Mouse (Mus musculus) forebrain, embryonic 12.5 days (tissue): ENCODE results near the gene Fip1l1. TPM values are rescaled to one million over a fixed set of nuclear protein-coding genes. Genes with fewer than 3 reads are reported as not detected.

Source experiments
- ATAC-seq: fragments of 200-750 bp; cut with Nextera tagmentation; 2 replicates; pipeline ENCODE4 v1.8.0; 2017; ENCODE audit warnings: moderate TSS enrichment; ENCODE audit not compliant: low FRiP score
- H3K27ac ChIP-seq: fragments of 300-500 bp; sonication (generic); 2 replicates; pipeline ENCODE4 v1.5.1; 2016; ENCODE audit warnings: mild to moderate bottlenecking
- H3K27me3 ChIP-seq: fragments of 300-500 bp; sonication (generic); 2 replicates; pipeline ENCODE4 v1.6.1; 2016; ENCODE audit warnings: mild to moderate bottlenecking
- H3K36me3 ChIP-seq: fragments of 300-500 bp; sonication (generic); replicated peaks from 2 replicates; pipeline ENCODE4 v1.6.1; 2016; ENCODE audit warnings: mild to moderate bottlenecking
- H3K4me1 ChIP-seq: fragments of 300-500 bp; sonication (generic); 2 replicates; pipeline ENCODE4 v1.6.1; 2016
- H3K4me2 ChIP-seq: fragments of 300-500 bp; sonication (generic); 2 replicates; pipeline ENCODE4 v1.6.1; 2016; ENCODE audit warnings: mild to moderate bottlenecking, moderate library complexity
- H3K4me3 ChIP-seq: fragments of 300-500 bp; sonication (generic); replicated peaks from 2 replicates; pipeline ENCODE4 v1.5.1; 2016; ENCODE audit warnings: mild to moderate bottlenecking
- H3K9ac ChIP-seq: fragments of 300-500 bp; sonication (generic); 2 replicates; pipeline ENCODE4 v1.6.1; 2016; ENCODE audit warnings: mild to moderate bottlenecking
- H3K9me3 ChIP-seq: fragments of 300-500 bp; sonication (generic); 2 replicates; pipeline ENCODE4 v1.6.1; 2016
- WGBS: fragments of 180-500 bp; shearing (Covaris S2); methylation state at CpG from one replicate; pipeline ENCODE4 v1.1.7; 2016; 5-methylcytosine and 5-hydroxymethylcytosine counted together
- polyA plus RNA-seq: library from polyadenylated mRNA; unstranded; fragments of >200 nt; fragmentation: Nextera tagmentation; extraction: Ambion mirVana; gene quantifications from 2 replicates; pipeline ENCODE4 v1.2.1, GENCODE M21; 2016

Gene Fip1l1
- polyA plus RNA-seq, 1 experiment from 2014 or later: 130 TPM

- Histone ChIP-seq H3K36me3 (no peaks in the 10 kb centered on the region), H3K9ac (no peak overlapping the region), H3K9me3 (no peaks in the 10 kb centered on the region), H3K4me3 (no peak overlapping the region), H3K27ac (no peak overlapping the region), H3K4me2 (no peak overlapping the region), H3K4me1 (peaks cover 7% of the 10 kb centered on the region; the same call in 1 of the 2 replicates), H3K27me3 (no peaks in the 10 kb centered on the region)
- no peak for ATAC-seq
- WGBS: 67% methylated on average over 3 of the region's 3 CpGs
These were observed 83.4 kb downstream of the Fip1l1 start for GRCm38 (mm10) chr5:74618573-74619059.

DNA sequence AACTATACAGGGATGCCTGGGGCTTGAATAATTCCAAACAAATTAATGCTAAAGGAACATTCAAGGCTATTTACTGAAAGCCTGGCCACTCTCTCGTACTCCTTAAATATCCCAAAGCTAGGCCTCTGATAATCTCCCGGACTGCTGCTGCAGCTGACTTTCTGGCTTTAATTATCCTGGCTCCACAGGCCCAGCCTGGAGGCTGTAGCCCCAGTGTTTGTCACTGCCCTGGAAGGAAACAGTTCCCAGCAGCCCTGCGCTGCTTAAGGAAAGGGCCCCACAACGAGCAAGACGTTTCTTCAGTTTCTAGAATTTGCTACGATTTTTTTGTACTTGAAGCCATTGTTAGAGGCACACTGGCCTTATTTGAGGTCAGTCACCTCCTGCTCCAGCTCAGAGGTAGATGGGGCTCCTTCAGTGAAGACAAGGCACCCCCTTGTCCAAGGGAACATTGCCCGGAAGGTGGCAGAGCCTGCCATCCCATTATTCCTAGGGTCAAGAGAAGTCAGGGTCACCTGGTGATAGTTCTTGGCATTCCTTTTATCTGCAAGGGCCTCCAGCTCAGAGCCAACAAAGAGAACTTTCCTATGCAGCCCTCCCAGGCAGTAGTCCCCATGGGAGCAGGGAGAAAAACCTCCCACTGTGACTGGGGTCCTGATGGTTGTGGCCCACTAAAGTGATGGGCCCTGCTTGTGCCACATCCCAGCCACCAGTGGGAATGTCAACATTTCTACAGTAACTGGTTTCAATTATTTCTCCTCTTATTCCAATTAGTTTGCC is 86.6 kb downstream of the Fip1l1 start:
- H3K27ac ChIP-seq: 0 out of 2 replicates have a peak overlapping the region, but pooled peaks have one; percentile 15
- H3K4me3 ChIP-seq: no peak overlapping the region
- ATAC-seq: no peak
- H3K4me1 ChIP-seq: peaks cover 7% of the 10 kb centered on the region; the same call in 1 of the 2 replicates
- H3K9me3 ChIP-seq: no peaks in the 10 kb centered on the region
- no peak overlapping the region for H3K4me2 ChIP-seq
- no peaks in the 10 kb centered on the region for H3K36me3 ChIP-seq
- 51% methylated on average over 7 of the region's 7 CpGs for WGBS
- no peak overlapping the region; the same call in 1 of the 2 replicates for H3K9ac ChIP-seq
- no peaks in the 10 kb centered on the region for H3K27me3 ChIP-seq

DNA sequence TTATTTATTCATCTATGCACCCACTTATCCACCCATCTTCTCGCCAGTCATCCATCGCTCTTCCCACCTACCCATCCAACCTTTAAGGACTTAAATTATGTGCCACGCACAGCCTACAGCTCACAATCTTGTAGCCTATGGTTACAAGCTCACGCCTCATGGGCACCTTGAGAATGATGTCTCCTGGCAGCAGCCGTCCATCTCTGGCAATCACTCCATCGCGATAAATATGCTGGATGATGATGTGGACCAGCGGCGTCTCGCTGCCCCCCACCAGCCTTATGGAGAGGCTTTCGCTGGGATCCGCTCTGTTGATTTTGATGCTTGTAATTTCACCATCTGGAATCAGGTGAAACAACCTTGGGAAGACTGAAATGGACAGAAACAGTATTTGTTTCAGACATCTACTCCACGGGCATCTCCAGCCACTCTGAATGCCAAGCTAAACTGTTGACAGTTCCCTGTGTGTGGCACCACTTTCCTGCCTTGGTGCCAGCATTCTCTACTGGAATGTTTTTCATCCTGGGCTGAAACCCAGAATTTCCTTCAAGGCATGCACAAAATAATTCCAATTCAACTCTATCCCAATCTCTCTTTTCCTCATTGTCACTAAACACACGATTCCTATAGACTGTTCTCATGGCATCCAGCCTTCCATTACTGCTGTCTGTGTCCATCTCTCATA is 88.2 kb downstream of the Fip1l1 start:
- WGBS: 91% methylated on average over 14 of the region's 14 CpGs
- H3K9me3 ChIP-seq: no peaks in the 10 kb centered on the region

DNA sequence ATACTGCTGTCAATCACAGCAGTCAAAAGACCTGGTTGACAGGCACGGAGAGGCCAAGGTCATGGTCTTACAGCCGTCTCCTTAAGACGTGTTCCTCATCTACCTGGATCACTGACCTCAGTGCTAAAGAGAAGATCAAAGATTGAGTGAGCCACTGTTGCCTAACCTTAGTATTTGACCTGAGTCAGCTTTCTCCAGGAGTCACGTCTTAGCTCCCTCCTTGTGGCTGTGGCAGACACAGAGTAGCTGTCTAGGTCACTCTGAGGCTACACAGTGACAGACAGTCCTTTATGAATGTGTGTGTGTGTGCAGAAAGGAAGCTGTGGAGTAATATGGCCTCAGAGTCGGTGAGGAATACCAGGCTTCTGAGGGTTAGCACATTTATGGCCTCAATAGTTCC is 89.1 kb downstream of the Fip1l1 start:
- Histone ChIP-seq H3K4me3 (no peak overlapping the region), H3K27ac (no peak overlapping the region), H3K9ac (no peak overlapping the region), H3K4me2 (no peak overlapping the region), H3K4me1 (peaks cover 7% of the 10 kb centered on the region; the same call in 1 of the 2 replicates), H3K9me3 (no peaks in the 10 kb centered on the region), H3K36me3 (no peaks in the 10 kb centered on the region), H3K27me3 (no peaks in the 10 kb centered on the region)
- WGBS: 77% methylated on average over 5 of the region's 5 CpGs
- ATAC-seq: no peak

More for the DNA sequence above, 88.2 kb downstream of the Fip1l1 start:
- Histone ChIP-seq H3K27ac (no peak overlapping the region), H3K27me3 (no peaks in the 10 kb centered on the region), H3K9ac (no peak overlapping the region), H3K4me3 (no peak overlapping the region), H3K36me3 (no peaks in the 10 kb centered on the region), H3K4me1 (peaks cover 7% of the 10 kb centered on the region; the same call in 1 of the 2 replicates), H3K4me2 (no peak overlapping the region)
- no peak for ATAC-seq

GRCm38 (mm10) chr5:74628001-74628400 is 92.8 kb downstream of the Fip1l1 start:
- no peaks in the 10 kb centered on the region for H3K27me3 ChIP-seq
- H3K9me3 ChIP-seq: no peaks in the 10 kb centered on the region
- H3K4me1 ChIP-seq: peaks cover 2% of the 10 kb centered on the region; the same call in 1 of the 2 replicates
- no peak for ATAC-seq
- WGBS: 93% methylated on average over 12 of the region's 12 CpGs
- no peak overlapping the region for H3K9ac ChIP-seq
- H3K27ac ChIP-seq: no peak overlapping the region
- no peak overlapping the region for H3K4me3 ChIP-seq
- H3K4me2 ChIP-seq: no peak overlapping the region
- no peaks in the 10 kb centered on the region for H3K36me3 ChIP-seq

DNA sequence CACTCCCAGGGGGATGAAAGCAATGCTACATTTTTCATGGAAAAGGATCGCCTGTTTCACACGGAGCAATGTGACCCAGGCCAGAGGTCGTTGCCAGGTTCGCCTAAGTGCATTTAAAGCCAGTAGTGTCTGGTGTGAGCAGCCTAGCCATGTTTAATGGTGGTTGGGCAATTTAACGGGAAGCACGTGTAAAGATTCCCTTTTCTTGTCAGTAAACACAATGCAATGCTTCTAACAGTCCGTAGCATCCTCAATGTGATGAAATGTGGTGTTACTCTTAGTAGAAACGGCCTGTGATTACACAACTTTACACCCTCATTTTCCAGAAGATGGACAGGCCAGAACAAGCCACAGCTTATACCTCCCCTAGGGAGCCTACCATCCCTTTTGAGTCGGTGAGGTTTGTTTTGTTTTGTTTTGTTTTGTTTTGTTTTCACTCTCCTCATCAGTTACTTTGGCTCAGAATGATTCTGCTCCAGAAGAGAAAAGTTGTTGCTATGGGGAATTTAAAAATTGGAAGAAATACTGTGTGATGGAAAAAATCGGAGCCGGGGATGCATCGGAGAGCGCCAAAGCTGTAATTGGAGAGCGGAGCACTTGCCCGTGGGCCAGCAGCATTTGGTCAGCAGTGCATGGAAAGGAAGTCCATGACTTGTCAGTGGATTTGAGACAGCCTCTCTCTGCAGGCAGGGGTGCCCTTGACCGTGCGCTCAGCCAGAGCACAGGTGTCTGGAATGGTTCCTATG is 97.3 kb downstream of the Fip1l1 start:
- no peak overlapping the region for H3K4me2 ChIP-seq
- no peak overlapping the region for H3K9ac ChIP-seq
- peaks cover 2% of the 10 kb centered on the region; the same call in 1 of the 2 replicates for H3K4me1 ChIP-seq
- no peaks in the 10 kb centered on the region for H3K9me3 ChIP-seq
- no peaks in the 10 kb centered on the region for H3K27me3 ChIP-seq
- no peaks in the 10 kb centered on the region for H3K36me3 ChIP-seq
- H3K4me3 ChIP-seq: no peak overlapping the region
- no peak for ATAC-seq
- no peak overlapping the region for H3K27ac ChIP-seq
- WGBS: 73% methylated on average over 17 of the region's 17 CpGs

- peaks cover 2% of the 10 kb centered on the region; the same call in 1 of the 2 replicates for H3K4me1 ChIP-seq
- H3K4me2 ChIP-seq: no peak overlapping the region
- 88% methylated on average over 6 of the region's 6 CpGs for WGBS
- no peak overlapping the region for H3K27ac ChIP-seq
- no peak overlapping the region for H3K9ac ChIP-seq
- H3K4me3 ChIP-seq: no peak overlapping the region
- H3K9me3 ChIP-seq: no peaks in the 10 kb centered on the region
- H3K36me3 ChIP-seq: no peaks in the 10 kb centered on the region
- no peaks in the 10 kb centered on the region for H3K27me3 ChIP-seq
- no peak for ATAC-seq
These were observed 98.2 kb downstream of the Fip1l1 start for GRCm38 (mm10) chr5:74633453-74633852.

- Histone ChIP-seq H3K4me1 (peaks cover 2% of the 10 kb centered on the region; the same call in 1 of the 2 replicates), H3K4me2 (no peak overlapping the region), H3K27me3 (no peaks in the 10 kb centered on the region), H3K4me3 (no peak overlapping the region), H3K9me3 (no peaks in the 10 kb centered on the region), H3K27ac (no peak overlapping the region), H3K9ac (no peak overlapping the region), H3K36me3 (no peaks in the 10 kb centered on the region)
- WGBS: 75% methylated on average over 3 of the region's 3 CpGs
- no peak for ATAC-seq
These were observed 99.1 kb downstream of the Fip1l1 start for GRCm38 (mm10) chr5:74634391-74634790.

- Histone ChIP-seq H3K4me1 (no peaks in the 10 kb centered on the region), H3K4me3 (no peak overlapping the region), H3K27me3 (no peaks in the 10 kb centered on the region), H3K36me3 (no peaks in the 10 kb centered on the region), H3K9ac (no peak overlapping the region), H3K9me3 (no peaks in the 10 kb centered on the region), H3K27ac (no peak overlapping the region), H3K4me2 (no peak overlapping the region)
- WGBS: 94% methylated on average over 6 of the region's 6 CpGs
- ATAC-seq: no peak
These were observed 104.3 kb downstream of the Fip1l1 start for GRCm38 (mm10) chr5:74639516-74639915.

GRCm38 (mm10) chr5:74640504-74640903 is 105.3 kb downstream of the Fip1l1 start:
- 92% methylated on average over 4 of the region's 4 CpGs for WGBS
- no peak overlapping the region for H3K4me2 ChIP-seq

GRCm38 (mm10) chr5:74641000-74641399 is 105.8 kb downstream of the Fip1l1 start:
- Histone ChIP-seq H3K4me1 (no peaks in the 10 kb centered on the region), H3K27ac (no peak overlapping the region), H3K9ac (no peak overlapping the region), H3K27me3 (no peaks in the 10 kb centered on the region), H3K4me2 (no peak overlapping the region), H3K36me3 (no peaks in the 10 kb centered on the region), H3K4me3 (no peak overlapping the region), H3K9me3 (no peaks in the 10 kb centered on the region)
- ATAC-seq: no peak
- WGBS: 64% methylated on average over 6 of the region's 6 CpGs

More at GRCm38 (mm10) chr5:74640504-74640903, 105.3 kb downstream of the Fip1l1 start:
- Histone ChIP-seq H3K27ac (no peak overlapping the region), H3K4me3 (no peak overlapping the region), H3K4me1 (no peaks in the 10 kb centered on the region), H3K9me3 (no peaks in the 10 kb centered on the region), H3K36me3 (no peaks in the 10 kb centered on the region), H3K9ac (no peak overlapping the region), H3K27me3 (no peaks in the 10 kb centered on the region)
- no peak for ATAC-seq

DNA sequence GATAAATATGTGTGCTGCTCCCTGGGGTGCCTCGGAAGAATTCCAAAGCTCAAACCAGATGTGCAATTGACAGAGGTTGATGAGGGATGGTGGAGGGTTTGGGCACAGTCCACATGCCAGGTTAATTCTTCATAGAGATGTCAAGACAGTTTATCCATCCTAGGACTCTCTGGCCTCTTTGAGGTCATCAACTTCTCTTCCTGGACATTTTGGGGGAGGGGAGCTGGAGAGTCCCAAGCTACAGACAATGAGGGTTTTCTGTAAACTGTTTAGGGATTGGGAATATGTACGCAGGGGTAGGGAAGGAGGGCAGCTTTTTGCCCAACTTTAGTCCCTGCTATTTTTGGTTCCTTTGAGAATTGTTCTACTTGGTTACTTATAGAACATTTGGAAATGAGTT is 107.0 kb downstream of the Fip1l1 start:
- Histone ChIP-seq H3K27ac (no peak overlapping the region), H3K4me3 (no peak overlapping the region), H3K4me1 (no peaks in the 10 kb centered on the region), H3K9ac (no peak overlapping the region), H3K36me3 (no peaks in the 10 kb centered on the region), H3K27me3 (no peaks in the 10 kb centered on the region), H3K9me3 (no peaks in the 10 kb centered on the region), H3K4me2 (no peak overlapping the region)
- WGBS: 90% methylated on average over 2 of the region's 2 CpGs
- ATAC-seq: no peak
